Mouse (Mus musculus): ENCODE measurements around the gene Dctn1. TPM values are rescaled to one million over a fixed set of nuclear protein-coding genes. Genes with fewer than 3 reads are reported as not detected.
"Not testable (repeated sequence)": the region's sequence is repeated elsewhere in the genome, so short reads cannot be mapped to it uniquely, and the experiment has no call there.

Gene Dctn1
- total and polyA plus RNA-seq, 2 experiments from 2014 or later = 126 to 152 TPM

- WGBS = 8% methylated on average over 23 of the region's 23 CpGs
- ATAC-seq (peak; percentile 51), DNase-seq (no peak)
- H3K36me3 ChIP-seq (ENCODE audit: insufficient read depth) = 0 out of 2 replicates have a peak, but pooled peaks cover 12% of the 10 kb centered on the region
- H3K9me3 ChIP-seq (ENCODE audit: low read length) = no peaks in the 10 kb centered on the region
- 0 out of 2 replicates have a peak overlapping the region, but pooled peaks have one; percentile 58 for H3K27ac ChIP-seq (ENCODE audit: low read depth, low read length)
- H3K9ac ChIP-seq = peak overlapping the region; percentile 57
- H3K4me1 ChIP-seq (ENCODE audit: insufficient read depth) = 0 out of 2 replicates have a peak, but pooled peaks cover 8% of the 10 kb centered on the region
- H3K4me2 ChIP-seq (ENCODE audit: low read depth) = peak overlapping the region; percentile 78
- H3K27me3 ChIP-seq (ENCODE audit: insufficient read depth, low read length) = peaks cover 2% of the 10 kb centered on the region; the same call in 1 of the 2 replicates
- no peak for TF ChIP-seq CTCF (IDR thresholded peaks at IDR 0.05; ENCODE audit: low read depth)
- peak overlapping the region; percentile 58 for H3K4me3 ChIP-seq (ENCODE audit: low read depth, low read length)
These were observed 10.0 kb upstream of the Dctn1 start for GRCm38 (mm10) chr6:83155552-83156238.

DNA sequence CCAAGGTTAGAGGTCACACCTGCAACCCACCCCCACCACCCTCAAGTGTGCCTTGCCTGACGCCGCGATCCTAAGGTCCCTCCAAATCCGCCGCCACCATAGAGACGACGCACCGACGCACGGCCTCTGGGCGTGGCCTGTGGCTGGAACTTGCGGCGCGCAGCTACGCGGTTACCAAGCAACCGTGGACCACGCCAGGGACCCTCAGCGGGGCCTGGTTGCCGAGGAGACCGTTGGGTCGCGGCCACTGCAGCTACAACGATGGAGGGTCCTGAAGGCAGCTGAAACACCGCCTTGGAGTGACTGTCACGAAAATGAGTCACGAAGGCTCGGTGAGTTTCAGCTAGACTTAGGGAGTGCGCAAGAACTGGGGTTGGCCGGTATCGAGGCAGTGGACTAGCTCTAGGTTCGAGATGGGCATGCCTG is 9.4 kb upstream of the Dctn1 start, which contains the start of the genes Wdr54 and 1700003E16Rik:
Wdr54 (minus strand) TSS at position 139 of the 426 bp plus-strand sequence.
1700003E16Rik (plus strand) TSS at position 146 of the 426 bp plus-strand sequence.
- TF ChIP-seq CTCF (IDR thresholded peaks at IDR 0.05; ENCODE audit: low read depth) = no peak
- DNase-seq (peak; percentile 90), ATAC-seq (peak; percentile 98)
- Histone ChIP-seq H3K27me3 (ENCODE audit: insufficient read depth, low read length) (peaks cover 8% of the 10 kb centered on the region; the same call in 1 of the 2 replicates), H3K4me3 (ENCODE audit: low read depth, low read length) (peak within 1 kb of the TSS; percentile 58), H3K9ac (peak within 1 kb of the TSS; percentile 57), H3K4me2 (ENCODE audit: low read depth) (peak within 1 kb of the TSS; percentile 78), H3K9me3 (ENCODE audit: low read length) (no peaks in the 10 kb centered on the region), H3K4me1 (ENCODE audit: insufficient read depth) (0 out of 2 replicates have a peak, but pooled peaks cover 8% of the 10 kb centered on the region), H3K36me3 (ENCODE audit: insufficient read depth) (0 out of 2 replicates have a peak, but pooled peaks cover 12% of the 10 kb centered on the region), H3K27ac (ENCODE audit: low read depth, low read length) (0 out of 2 replicates have a peak within 1 kb of the TSS, but pooled peaks have one; percentile 58)
- 1% methylated on average over 32 of the region's 32 CpGs for WGBS

GRCm38 (mm10) chr6:83159456-83159855 is 6.3 kb upstream of the Dctn1 start:
- H3K4me2 ChIP-seq (ENCODE audit: low read depth); H3K4me1 ChIP-seq (ENCODE audit: insufficient read depth); H3K36me3 ChIP-seq (ENCODE audit: insufficient read depth); H3K9me3 ChIP-seq (ENCODE audit: low read length); H3K4me3 ChIP-seq (ENCODE audit: low read depth, low read length); ATAC-seq; H3K27ac ChIP-seq (ENCODE audit: low read depth, low read length); H3K9ac ChIP-seq: not testable (repeated sequence)
- peak; percentile 63 for TF ChIP-seq CTCF (IDR thresholded peaks at IDR 0.05; ENCODE audit: low read depth)
- 21% methylated on average over 3 of the region's 3 CpGs for WGBS
- peaks cover 22% of the 10 kb centered on the region for H3K27me3 ChIP-seq (ENCODE audit: insufficient read depth, low read length)
- peak; percentile 60 for DNase-seq

GRCm38 (mm10) chr6:83161442-83161841 is 4.3 kb upstream of the Dctn1 start:
- TF ChIP-seq CTCF (IDR thresholded peaks at IDR 0.05; ENCODE audit: low read depth) = no peak
- peak overlapping the region; percentile 39 for H3K4me2 ChIP-seq (ENCODE audit: low read depth)
- H3K9ac ChIP-seq = no peak overlapping the region
- H3K4me1 ChIP-seq (ENCODE audit: insufficient read depth) = peaks cover 8% of the 10 kb centered on the region
- no peaks in the 10 kb centered on the region for H3K36me3 ChIP-seq (ENCODE audit: insufficient read depth)
- 10% methylated on average over 19 of the region's 19 CpGs for WGBS
- DNase-seq (no peak), ATAC-seq (no peak)
- no peaks in the 10 kb centered on the region for H3K9me3 ChIP-seq (ENCODE audit: low read length)
- peaks cover 22% of the 10 kb centered on the region for H3K27me3 ChIP-seq (ENCODE audit: insufficient read depth, low read length)
- H3K27ac ChIP-seq (ENCODE audit: low read depth, low read length) = no peak overlapping the region
- no peak overlapping the region; the same call in 1 of the 2 replicates for H3K4me3 ChIP-seq (ENCODE audit: low read depth, low read length)

- no peaks in the 10 kb centered on the region for H3K9me3 ChIP-seq (ENCODE audit: low read length)
- peaks cover 22% of the 10 kb centered on the region for H3K27me3 ChIP-seq (ENCODE audit: insufficient read depth, low read length)
- DNase-seq = no peak
- peak overlapping the region; percentile 22; the same call in 1 of the 2 replicates for H3K9ac ChIP-seq
- no peaks in the 10 kb centered on the region for H3K36me3 ChIP-seq (ENCODE audit: insufficient read depth)
- no peak for ATAC-seq
- peak overlapping the region; percentile 39 for H3K4me2 ChIP-seq (ENCODE audit: low read depth)
- no peak overlapping the region for H3K27ac ChIP-seq (ENCODE audit: low read depth, low read length)
- peaks cover 14% of the 10 kb centered on the region for H3K4me1 ChIP-seq (ENCODE audit: insufficient read depth)
- WGBS = 6% methylated on average over 48 of the region's 49 CpGs
- TF ChIP-seq CTCF (IDR thresholded peaks at IDR 0.05; ENCODE audit: low read depth) = no peak
- peak overlapping the region; percentile 24 for H3K4me3 ChIP-seq (ENCODE audit: low read depth, low read length)
These were observed 3.6 kb upstream of the Dctn1 start for GRCm38 (mm10) chr6:83161921-83162641.

- H3K27ac ChIP-seq (ENCODE audit: low read depth, low read length) = no peak overlapping the region
- peak; percentile 80 for TF ChIP-seq CTCF (IDR thresholded peaks at IDR 0.05; ENCODE audit: low read depth)
These were observed 3.0 kb upstream of the Dctn1 start for GRCm38 (mm10) chr6:83162701-83163100.

More at GRCm38 (mm10) chr6:83162701-83163100, 3.0 kb upstream of the Dctn1 start:
- Histone ChIP-seq H3K4me1 (ENCODE audit: insufficient read depth) (peaks cover 18% of the 10 kb centered on the region), H3K36me3 (ENCODE audit: insufficient read depth) (no peaks in the 10 kb centered on the region), H3K27me3 (ENCODE audit: insufficient read depth, low read length) (peaks cover 22% of the 10 kb centered on the region), H3K4me3 (ENCODE audit: low read depth, low read length) (0 out of 2 replicates have a peak overlapping the region, but pooled peaks have one; percentile 24), H3K9me3 (ENCODE audit: low read length) (no peaks in the 10 kb centered on the region), H3K4me2 (ENCODE audit: low read depth) (peak overlapping the region; percentile 39), H3K9ac (no peak overlapping the region)
- ATAC-seq = no peak
- 3% methylated on average over 8 of the region's 8 CpGs for WGBS
- DNase-seq = peak; percentile 75
